Mouse (Mus musculus): ENCODE data around the gene Dnajb6. TPM values are rescaled to one million over a fixed set of nuclear protein-coding genes. Genes with fewer than 3 reads are reported as not detected.
"Not testable (repeated sequence)": the region's sequence is repeated elsewhere in the genome, so short reads cannot be mapped to it uniquely, and the experiment has no call there.

Gene Dnajb6
- total RNA-seq, 2 experiments from 2014 or later, result 171 to 178 TPM

- DNase-seq (ENCODE audit: low spot score in 2 of 2), result no peak
Observed at GRCm38 (mm10) chr5:29752894-29753293, 17.4 kb downstream of the Dnajb6 start.

GRCm38 (mm10) chr5:29759318-29759717 is 23.8 kb downstream of the Dnajb6 start:
- DNase-seq (ENCODE audit: low spot score in 2 of 2), result no peak

- DNase-seq (ENCODE audit: low spot score in 2 of 2), result no peak
Observed at GRCm38 (mm10) chr5:29770935-29771334, 35.4 kb downstream of the Dnajb6 start.

GRCm38 (mm10) chr5:29772038-29772437 is 36.5 kb downstream of the Dnajb6 start:
- no peak for DNase-seq (ENCODE audit: low spot score in 2 of 2)

- DNase-seq (ENCODE audit: low spot score in 2 of 2), result peak; percentile 50 to 60
Observed at GRCm38 (mm10) chr5:29772651-29773330, 37.3 kb downstream of the Dnajb6 start.

GRCm38 (mm10) chr5:29773460-29774150 is 38.1 kb downstream of the Dnajb6 start:
- peak in 1 of 2 experiments; percentile 41 for DNase-seq (ENCODE audit: low spot score in 2 of 2)

- no peak for DNase-seq (ENCODE audit: low spot score in 2 of 2)
Observed at GRCm38 (mm10) chr5:29775437-29775836, 39.9 kb downstream of the Dnajb6 start.

- no peak for DNase-seq (ENCODE audit: low spot score in 2 of 2)
Observed at GRCm38 (mm10) chr5:29778029-29778428, 42.5 kb downstream of the Dnajb6 start.

GRCm38 (mm10) chr5:29779733-29780132 is 44.2 kb downstream of the Dnajb6 start:
- DNase-seq (ENCODE audit: low spot score in 2 of 2), result not testable (repeated sequence)

- no peak for DNase-seq (ENCODE audit: low spot score in 2 of 2)
Observed at GRCm38 (mm10) chr5:29782261-29782660, 46.8 kb downstream of the Dnajb6 start.

- DNase-seq (ENCODE audit: low spot score in 2 of 2), result not testable (repeated sequence)
Observed at GRCm38 (mm10) chr5:29784906-29785305, 49.4 kb downstream of the Dnajb6 start.

GRCm38 (mm10) chr5:29785953-29786352 is 50.5 kb downstream of the Dnajb6 start:
- DNase-seq (ENCODE audit: low spot score in 2 of 2), result not testable (repeated sequence)

- DNase-seq (ENCODE audit: low spot score in 2 of 2), result not testable (repeated sequence)
Observed at GRCm38 (mm10) chr5:29794933-29795332, 59.4 kb downstream of the Dnajb6 start.

GRCm38 (mm10) chr5:29808940-29809339 is 73.5 kb downstream of the Dnajb6 start:
- DNase-seq (ENCODE audit: low spot score in 2 of 2), result no peak

- not testable (repeated sequence) for DNase-seq (ENCODE audit: low spot score in 2 of 2)
Observed at GRCm38 (mm10) chr5:29811377-29811921, 76.0 kb downstream of the Dnajb6 start.

- DNase-seq (ENCODE audit: low spot score in 2 of 2), result no peak
Observed at GRCm38 (mm10) chr5:29816523-29817242, 81.2 kb downstream of the Dnajb6 start.

- peak; percentile 45 to 77 for DNase-seq (ENCODE audit: low spot score in 2 of 2)
Observed at GRCm38 (mm10) chr5:29817400-29817799, 81.9 kb downstream of the Dnajb6 start.

GRCm38 (mm10) chr5:29818287-29818686 is 82.8 kb downstream of the Dnajb6 start:
- no peak for DNase-seq (ENCODE audit: low spot score in 2 of 2)

GRCm38 (mm10) chr5:29824796-29825195 is 89.3 kb downstream of the Dnajb6 start:
- DNase-seq (ENCODE audit: low spot score in 2 of 2), result peak; percentile 31 to 69

GRCm38 (mm10) chr5:29826780-29827179 is 91.3 kb downstream of the Dnajb6 start:
- no peak for DNase-seq (ENCODE audit: low spot score in 2 of 2)

GRCm38 (mm10) chr5:29842444-29843166 is 107.1 kb downstream of the Dnajb6 start:
- DNase-seq (ENCODE audit: low spot score in 2 of 2), result no peak
